Mouse (Mus musculus): Measurements from ENCODE around the gene Ppp1r11. TPM values are rescaled to one million over a fixed set of nuclear protein-coding genes. Genes with fewer than 3 reads are reported as not detected.
A peak's percentile ranks its signal among the peaks of the same experiment; 100 is the strongest.

Gene Ppp1r11
- total RNA-seq, 2 experiments from 2014 or later = 8.8 to 35.5 TPM

- ATAC-seq (replicated peaks; ENCODE audit: low FRiP score, poor library complexity, severe bottlenecking) = no peak
Measured at GRCm38 (mm10) chr17:36970316-36970890, 18.9 kb upstream of the Ppp1r11 start.

GRCm38 (mm10) chr17:36966875-36967274 is 15.3 kb upstream of the Ppp1r11 start:
- ATAC-seq (replicated peaks; ENCODE audit: low FRiP score, poor library complexity, severe bottlenecking) = no peak

- ATAC-seq (replicated peaks; ENCODE audit: low FRiP score, poor library complexity, severe bottlenecking) = no peak
Measured at GRCm38 (mm10) chr17:36961125-36961524, 9.6 kb upstream of the Ppp1r11 start.

- no peak for ATAC-seq (replicated peaks; ENCODE audit: low FRiP score, poor library complexity, severe bottlenecking)
Measured at GRCm38 (mm10) chr17:36958884-36959283, 7.3 kb upstream of the Ppp1r11 start.

GRCm38 (mm10) chr17:36957999-36958743 is 6.6 kb upstream of the Ppp1r11 start, which contains the start of the genes Znrd1 and Znrd1as:
Gene Znrd1, minus strand, starts transcription at chr17:36958559.
Gene Znrd1as, plus strand, starts transcription at chr17:36958592.
- peak; percentile 99 for ATAC-seq (replicated peaks; ENCODE audit: low FRiP score, poor library complexity, severe bottlenecking)

GRCm38 (mm10) chr17:36953062-36953461 is 1.5 kb upstream of the Ppp1r11 start:
- ATAC-seq (replicated peaks; ENCODE audit: low FRiP score, poor library complexity, severe bottlenecking) = no peak

- no peak for ATAC-seq (replicated peaks; ENCODE audit: low FRiP score, poor library complexity, severe bottlenecking)
Measured at GRCm38 (mm10) chr17:36952631-36953030, 1.1 kb upstream of the Ppp1r11 start.

- ATAC-seq (replicated peaks; ENCODE audit: low FRiP score, poor library complexity, severe bottlenecking) = no peak
Measured at GRCm38 (mm10) chr17:36949265-36949664, 2.3 kb downstream of the Ppp1r11 start.

- ATAC-seq (replicated peaks; ENCODE audit: low FRiP score, poor library complexity, severe bottlenecking) = no peak
Measured at GRCm38 (mm10) chr17:36948286-36948685, 3.3 kb downstream of the Ppp1r11 start.

GRCm38 (mm10) chr17:36947051-36947819 is 4.3 kb downstream of the Ppp1r11 start:
- ATAC-seq (replicated peaks; ENCODE audit: low FRiP score, poor library complexity, severe bottlenecking) = no peak

GRCm38 (mm10) chr17:36944121-36944775 is 7.3 kb downstream of the Ppp1r11 start:
- no peak for ATAC-seq (replicated peaks; ENCODE audit: low FRiP score, poor library complexity, severe bottlenecking)

- no peak for ATAC-seq (replicated peaks; ENCODE audit: low FRiP score, poor library complexity, severe bottlenecking)
Measured at GRCm38 (mm10) chr17:36943691-36944090, 7.8 kb downstream of the Ppp1r11 start.

- no peak for ATAC-seq (replicated peaks; ENCODE audit: low FRiP score, poor library complexity, severe bottlenecking)
Measured at GRCm38 (mm10) chr17:36942791-36943471, 8.6 kb downstream of the Ppp1r11 start, which contains the start of gene Rnf39. Gene Rnf39, plus strand, starts transcription at chr17:36942918.

GRCm38 (mm10) chr17:36942391-36942790 is 9.2 kb downstream of the Ppp1r11 start:
- ATAC-seq (replicated peaks; ENCODE audit: low FRiP score, poor library complexity, severe bottlenecking) = no peak

- ATAC-seq (replicated peaks; ENCODE audit: low FRiP score, poor library complexity, severe bottlenecking) = no peak
Measured at GRCm38 (mm10) chr17:36938056-36938455, 13.5 kb downstream of the Ppp1r11 start.

- ATAC-seq (replicated peaks; ENCODE audit: low FRiP score, poor library complexity, severe bottlenecking) = no peak
Measured at GRCm38 (mm10) chr17:36931806-36932205, 19.7 kb downstream of the Ppp1r11 start.

GRCm38 (mm10) chr17:36931130-36931529 is 20.4 kb downstream of the Ppp1r11 start:
- no peak for ATAC-seq (replicated peaks; ENCODE audit: low FRiP score, poor library complexity, severe bottlenecking)

GRCm38 (mm10) chr17:36930233-36930632 is 21.3 kb downstream of the Ppp1r11 start:
- ATAC-seq (replicated peaks; ENCODE audit: low FRiP score, poor library complexity, severe bottlenecking) = no peak

GRCm38 (mm10) chr17:36929236-36929932 is 22.2 kb downstream of the Ppp1r11 start:
- ATAC-seq (replicated peaks; ENCODE audit: low FRiP score, poor library complexity, severe bottlenecking) = no peak

Data from erythroblast, adult 5-6 weeks (primary cell).